Mouse (Mus musculus): ENCODE results near the gene Card11. TPM values are rescaled to one million over a fixed set of nuclear protein-coding genes. Genes with fewer than 3 reads are reported as not detected.

Gene Card11
- polyA plus RNA-seq, 1 experiment from 2014 or later: 0.09 TPM

- no peak overlapping the region for H3K9ac ChIP-seq
- 40% methylated on average over 14 of the region's 14 CpGs for WGBS
- no peaks in the 10 kb centered on the region for H3K9me3 ChIP-seq
- no peaks in the 10 kb centered on the region for H3K27me3 ChIP-seq
- H3K4me2 ChIP-seq: no peak overlapping the region
- no peaks in the 10 kb centered on the region for H3K36me3 ChIP-seq
- H3K27ac ChIP-seq (replicated peaks): peak overlapping the region; percentile 53
- peaks cover 16% of the 10 kb centered on the region for H3K4me1 ChIP-seq (replicated peaks)
- peak; percentile 72; the same call in 1 of the 2 replicates for ATAC-seq (ENCODE audit: low FRiP score, low read depth)
- no peak overlapping the region for H3K4me3 ChIP-seq
Measured at GRCm38 (mm10) chr5:140940923-140941491, 59.4 kb downstream of the Card11 start.

DNA sequence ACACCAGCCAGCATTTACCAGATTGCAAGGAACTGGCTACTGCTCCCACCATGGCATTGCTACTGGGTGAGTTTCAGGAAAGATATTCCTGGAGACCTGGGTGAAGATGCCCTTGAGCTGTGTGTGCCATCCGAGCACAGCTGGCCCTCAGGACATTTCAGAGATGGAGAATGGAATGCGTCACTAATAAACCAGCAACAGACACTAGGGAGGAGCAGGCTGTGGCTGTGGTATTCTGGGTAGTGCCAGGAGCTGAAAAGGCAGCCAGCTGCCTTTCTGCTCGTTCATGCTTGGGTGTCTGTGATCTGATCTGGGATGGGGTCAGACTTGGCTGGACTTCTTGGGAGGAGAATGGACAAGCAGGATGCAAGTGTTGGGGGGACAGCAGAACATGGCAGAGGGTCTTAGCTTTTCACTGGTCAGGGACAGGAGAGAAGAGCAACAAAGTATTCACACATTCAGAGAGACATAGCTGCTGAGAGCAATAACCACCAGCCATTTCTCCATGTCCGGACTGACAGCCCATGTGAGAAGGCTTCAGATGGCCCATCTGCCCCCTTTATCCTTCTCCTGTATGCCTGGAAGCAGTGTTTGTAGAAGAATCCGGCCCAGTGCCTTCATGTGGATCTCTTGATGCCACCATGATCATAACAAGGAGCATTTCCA lies 60.0 kb downstream of the Card11 start:
- H3K4me1 ChIP-seq (replicated peaks): peaks cover 16% of the 10 kb centered on the region
- no peaks in the 10 kb centered on the region for H3K9me3 ChIP-seq
- 0 out of 2 replicates have a peak, but pooled peaks have one; percentile 42 for ATAC-seq (ENCODE audit: low FRiP score, low read depth)
- no peak overlapping the region for H3K4me2 ChIP-seq
- H3K36me3 ChIP-seq: no peaks in the 10 kb centered on the region
- H3K4me3 ChIP-seq: no peak overlapping the region
- H3K27ac ChIP-seq (replicated peaks): peak overlapping the region; percentile 53; the same call in 1 of the 2 replicates
- no peaks in the 10 kb centered on the region for H3K27me3 ChIP-seq
- no peak overlapping the region for H3K9ac ChIP-seq
- WGBS: 46% methylated on average over 5 of the region's 5 CpGs

DNA sequence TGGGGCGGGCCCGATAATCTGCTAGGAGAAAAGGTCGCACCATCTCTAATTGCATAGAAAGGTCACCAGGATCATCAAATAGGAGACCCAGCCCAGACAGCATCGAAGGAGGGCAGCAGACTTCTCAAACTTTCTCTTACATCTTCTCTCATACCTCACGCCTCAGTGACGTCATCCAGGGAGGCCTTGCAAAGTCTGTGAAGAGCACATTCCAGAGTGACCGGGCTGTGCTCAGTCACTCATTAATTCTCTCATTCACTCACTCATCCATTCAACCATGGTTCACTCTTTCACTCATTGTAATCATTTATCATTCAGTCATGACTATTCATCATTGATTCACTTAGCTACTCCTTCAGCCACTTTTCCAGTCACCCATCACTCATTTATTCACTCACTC lies 63.6 kb downstream of the Card11 start:
- no peak overlapping the region for H3K4me2 ChIP-seq
- H3K27ac ChIP-seq (replicated peaks): no peak overlapping the region
- H3K27me3 ChIP-seq: no peaks in the 10 kb centered on the region
- no peaks in the 10 kb centered on the region for H3K36me3 ChIP-seq
- no peak overlapping the region for H3K9ac ChIP-seq
- H3K9me3 ChIP-seq: no peaks in the 10 kb centered on the region
- H3K4me1 ChIP-seq (replicated peaks): peaks cover 20% of the 10 kb centered on the region
- no peak overlapping the region for H3K4me3 ChIP-seq
- ATAC-seq (ENCODE audit: low FRiP score, low read depth): no peak
- WGBS: 75% methylated on average over 7 of the region's 7 CpGs

DNA sequence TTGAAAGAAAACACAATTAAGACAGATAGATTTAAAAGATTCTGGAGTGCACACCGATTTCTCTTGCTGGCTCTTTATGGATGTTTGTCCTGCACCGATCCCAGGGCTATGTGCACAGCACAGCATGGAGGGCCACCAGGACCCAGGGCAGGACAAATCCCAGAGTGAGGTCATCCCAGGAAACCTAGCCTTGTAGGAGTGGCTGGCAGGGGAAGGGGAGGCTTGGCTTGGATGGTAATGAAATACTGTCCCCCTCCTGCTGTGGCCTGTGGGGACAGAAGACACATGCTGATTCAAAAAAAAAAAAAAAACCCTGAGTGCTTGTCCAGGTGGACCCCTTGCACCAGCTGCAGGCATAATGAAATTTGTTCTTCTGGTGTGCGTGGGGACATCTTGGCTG lies 64.5 kb downstream of the Card11 start:
- Histone ChIP-seq H3K4me3 (no peak overlapping the region), H3K4me2 (no peak overlapping the region), H3K4me1 (replicated peaks) (peaks cover 14% of the 10 kb centered on the region), H3K27me3 (no peaks in the 10 kb centered on the region), H3K9me3 (no peaks in the 10 kb centered on the region), H3K9ac (no peak overlapping the region), H3K27ac (replicated peaks) (no peak overlapping the region), H3K36me3 (no peaks in the 10 kb centered on the region)
- ATAC-seq (ENCODE audit: low FRiP score, low read depth): no peak
- WGBS: 93% methylated on average over 3 of the region's 3 CpGs

DNA sequence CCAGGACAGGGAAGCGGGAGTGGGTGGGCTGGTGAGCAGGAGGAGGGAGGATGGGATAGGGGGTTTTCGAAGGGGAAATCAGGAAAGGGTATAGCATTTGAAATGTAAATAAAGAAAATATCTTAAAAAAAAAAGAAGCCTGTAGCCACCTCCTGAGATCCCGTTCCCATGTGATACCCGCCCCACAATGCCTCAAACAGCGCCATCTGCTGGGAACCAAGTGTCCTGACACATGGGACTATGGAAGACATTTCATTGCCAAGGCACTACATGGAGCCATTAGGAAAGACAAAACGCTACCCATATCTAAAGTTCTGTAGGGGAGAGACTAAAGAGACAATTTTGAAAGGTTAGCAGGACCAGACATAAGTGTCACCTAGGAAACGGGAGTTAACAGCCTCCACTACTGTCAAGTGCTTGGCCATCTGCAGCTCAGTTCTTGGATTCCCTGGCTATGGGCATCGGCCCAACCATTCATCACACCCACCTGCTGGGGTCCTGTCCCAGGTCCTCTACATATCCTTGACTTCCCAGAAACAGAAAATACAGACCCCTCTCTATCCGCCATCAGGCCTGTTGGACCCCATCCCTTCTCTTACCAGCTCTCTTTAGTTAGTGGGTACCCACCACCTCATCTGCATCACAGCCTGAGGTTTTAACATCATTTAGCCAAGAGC lies 65.6 kb downstream of the Card11 start:
- WGBS: 79% methylated on average over 9 of the region's 9 CpGs
- no peaks in the 10 kb centered on the region for H3K36me3 ChIP-seq
- no peak overlapping the region for H3K4me2 ChIP-seq
- H3K4me3 ChIP-seq: no peak overlapping the region
- no peak for ATAC-seq (ENCODE audit: low FRiP score, low read depth)
- H3K4me1 ChIP-seq (replicated peaks): peaks cover 5% of the 10 kb centered on the region; the same call in 1 of the 2 replicates
- H3K27me3 ChIP-seq: no peaks in the 10 kb centered on the region
- no peaks in the 10 kb centered on the region for H3K9me3 ChIP-seq
- no peak overlapping the region for H3K27ac ChIP-seq (replicated peaks)
- H3K9ac ChIP-seq: no peak overlapping the region

GRCm38 (mm10) chr5:140931523-140932229 lies 68.7 kb downstream of the Card11 start:
- H3K9me3 ChIP-seq: no peaks in the 10 kb centered on the region
- no peak overlapping the region for H3K27ac ChIP-seq (replicated peaks)
- no peaks in the 10 kb centered on the region for H3K36me3 ChIP-seq
- WGBS: 43% methylated on average over 5 of the region's 5 CpGs
- no peak overlapping the region for H3K4me2 ChIP-seq
- no peak overlapping the region for H3K9ac ChIP-seq
- no peak overlapping the region for H3K4me3 ChIP-seq
- ATAC-seq (ENCODE audit: low FRiP score, low read depth): no peak
- no peaks in the 10 kb centered on the region for H3K27me3 ChIP-seq
- 0 out of 2 replicates have a peak, but pooled peaks cover 5% of the 10 kb centered on the region for H3K4me1 ChIP-seq (replicated peaks)

DNA sequence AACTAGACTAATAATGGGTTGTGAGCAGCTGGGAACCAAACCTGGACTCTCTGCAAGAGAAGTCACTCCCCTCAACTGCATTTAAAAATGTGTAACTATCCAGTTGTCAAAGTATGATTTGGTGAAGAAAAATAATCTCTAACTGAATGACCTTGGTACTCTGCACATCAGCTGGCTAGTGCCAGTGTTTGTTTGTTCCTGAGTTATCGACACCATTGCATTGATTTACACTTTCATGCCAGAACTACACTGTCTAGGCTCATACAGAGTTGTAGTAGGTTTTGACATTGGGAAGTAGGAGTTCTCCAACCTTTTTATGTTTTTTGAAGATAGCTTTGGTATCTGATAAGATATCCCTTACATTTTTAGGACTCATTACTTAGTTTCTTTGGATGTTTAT lies 81.9 kb downstream of the Card11 start:
- Histone ChIP-seq H3K27ac (replicated peaks) (no peak overlapping the region), H3K9ac (no peak overlapping the region), H3K27me3 (no peaks in the 10 kb centered on the region), H3K4me1 (replicated peaks) (no peaks in the 10 kb centered on the region), H3K9me3 (peaks cover 9% of the 10 kb centered on the region; the same call in 1 of the 2 replicates), H3K4me2 (no peak overlapping the region), H3K4me3 (no peak overlapping the region), H3K36me3 (no peaks in the 10 kb centered on the region)
- no peak for ATAC-seq (ENCODE audit: low FRiP score, low read depth)
- 96% methylated on average over 1 of the region's 1 CpGs for WGBS

DNA sequence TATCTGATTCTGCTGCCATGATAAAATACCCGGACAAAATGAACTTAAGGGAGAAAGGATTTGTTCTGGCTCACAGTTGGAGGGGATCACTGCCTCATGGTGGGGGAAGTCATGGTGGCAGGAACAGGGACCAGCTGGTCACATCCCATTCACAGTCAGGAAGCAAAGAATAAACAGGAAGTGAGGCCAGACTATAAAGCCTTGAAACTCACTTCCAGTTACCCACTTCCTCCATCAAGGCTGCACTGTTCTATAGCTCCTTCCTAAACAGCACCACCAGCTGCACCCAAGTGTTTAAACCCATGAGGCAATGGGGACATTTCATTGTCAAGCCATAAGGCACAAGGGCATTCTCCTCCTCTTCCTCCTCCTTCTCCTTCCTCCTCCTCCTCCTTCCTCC lies 82.6 kb downstream of the Card11 start:
- H3K9me3 ChIP-seq: peaks cover 9% of the 10 kb centered on the region; the same call in 1 of the 2 replicates
- no peak for ATAC-seq (ENCODE audit: low FRiP score, low read depth)
- WGBS: 86% methylated on average over 1 of the region's 1 CpGs
- no peak overlapping the region for H3K4me2 ChIP-seq
- no peak overlapping the region for H3K9ac ChIP-seq
- no peaks in the 10 kb centered on the region for H3K36me3 ChIP-seq
- no peaks in the 10 kb centered on the region for H3K27me3 ChIP-seq
- no peak overlapping the region for H3K27ac ChIP-seq (replicated peaks)
- H3K4me3 ChIP-seq: no peak overlapping the region
- H3K4me1 ChIP-seq (replicated peaks): no peaks in the 10 kb centered on the region

DNA sequence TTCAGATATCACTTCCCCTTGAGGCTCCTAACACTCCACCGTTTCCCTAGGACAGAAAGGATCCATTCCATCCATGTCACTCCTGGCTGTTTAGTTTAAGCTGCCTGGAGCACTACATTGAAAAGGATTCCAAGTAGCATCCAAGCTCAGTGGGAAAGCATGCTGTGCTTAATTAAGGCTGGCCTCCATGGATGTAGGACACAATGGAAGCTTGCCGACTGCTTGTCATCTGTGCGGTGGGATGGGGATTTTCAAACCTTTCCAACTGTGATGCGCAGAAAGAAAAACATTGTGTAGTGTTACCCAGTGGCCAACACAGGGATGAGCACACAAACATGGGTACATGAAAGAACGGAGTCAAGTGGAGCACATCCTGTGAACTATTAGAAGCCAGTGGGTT lies 89.5 kb downstream of the Card11 start:
- 56% methylated on average over 5 of the region's 5 CpGs for WGBS
- Histone ChIP-seq H3K27me3 (no peaks in the 10 kb centered on the region), H3K27ac (replicated peaks) (no peak overlapping the region), H3K9ac (no peak overlapping the region), H3K4me1 (replicated peaks) (no peaks in the 10 kb centered on the region), H3K4me2 (no peak overlapping the region), H3K4me3 (no peak overlapping the region), H3K9me3 (peaks cover 4% of the 10 kb centered on the region; the same call in 1 of the 2 replicates), H3K36me3 (no peaks in the 10 kb centered on the region)
- no peak for ATAC-seq (ENCODE audit: low FRiP score, low read depth)

DNA sequence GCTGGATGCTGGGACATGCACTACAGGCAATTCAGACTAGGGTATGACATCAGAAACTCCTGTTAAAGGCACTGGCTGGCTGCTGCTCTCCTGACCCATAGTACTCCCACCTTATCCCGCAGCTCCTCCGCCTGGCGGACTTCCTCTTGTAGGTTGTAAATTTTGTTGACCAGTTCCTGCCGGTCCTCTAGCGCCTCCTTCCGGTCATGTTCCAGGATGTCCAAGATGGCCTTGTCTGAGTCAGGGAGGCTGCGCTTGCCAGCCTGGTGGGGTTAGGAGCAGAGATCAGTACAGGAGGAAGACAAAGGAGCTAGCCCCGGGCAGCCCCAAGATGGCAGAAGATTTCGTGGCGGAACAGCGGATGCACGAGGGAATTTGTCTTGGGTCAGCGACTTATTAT lies 99.5 kb downstream of the Card11 start:
- Histone ChIP-seq H3K4me3 (no peak overlapping the region), H3K27me3 (no peaks in the 10 kb centered on the region), H3K27ac (replicated peaks) (no peak overlapping the region), H3K9ac (no peak overlapping the region), H3K9me3 (no peaks in the 10 kb centered on the region), H3K4me2 (no peak overlapping the region), H3K4me1 (replicated peaks) (no peaks in the 10 kb centered on the region), H3K36me3 (no peaks in the 10 kb centered on the region)
- WGBS: 89% methylated on average over 13 of the region's 13 CpGs
- ATAC-seq (ENCODE audit: low FRiP score, low read depth): no peak

GRCm38 (mm10) chr5:140891080-140891479 lies 109.3 kb downstream of the Card11 start:
- H3K9ac ChIP-seq: no peak overlapping the region
- ATAC-seq (ENCODE audit: low FRiP score, low read depth): no peak
- H3K4me1 ChIP-seq (replicated peaks): peaks cover 11% of the 10 kb centered on the region; the same call in 1 of the 2 replicates
- H3K36me3 ChIP-seq: no peaks in the 10 kb centered on the region
- H3K4me2 ChIP-seq: no peak overlapping the region
- H3K4me3 ChIP-seq: no peak overlapping the region
- H3K9me3 ChIP-seq: no peaks in the 10 kb centered on the region
- no peak overlapping the region for H3K27ac ChIP-seq (replicated peaks)
- 57% methylated on average over 9 of the region's 10 CpGs for WGBS
- no peaks in the 10 kb centered on the region for H3K27me3 ChIP-seq

DNA sequence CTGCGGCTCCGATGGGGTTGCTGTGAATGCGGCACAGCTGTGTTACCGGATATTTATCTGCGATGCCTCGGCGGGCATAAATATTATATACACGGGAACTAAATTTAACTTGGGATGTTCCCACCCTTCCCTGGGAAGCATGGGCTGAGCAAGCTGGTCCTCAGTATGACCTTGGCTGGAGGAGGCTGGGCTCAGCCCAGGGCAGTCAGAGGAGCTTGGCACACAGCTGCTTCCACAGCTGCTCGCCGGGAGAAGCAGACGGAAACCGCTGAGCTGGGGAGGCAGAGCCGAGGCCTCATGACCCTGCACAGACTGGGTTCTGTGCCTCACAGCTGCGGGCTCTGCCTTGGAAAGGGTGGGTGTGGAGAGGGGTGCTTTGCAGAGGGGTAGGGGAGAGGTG lies 110.3 kb downstream of the Card11 start:
- Histone ChIP-seq H3K4me1 (replicated peaks) (peaks cover 11% of the 10 kb centered on the region; the same call in 1 of the 2 replicates), H3K27ac (replicated peaks) (no peak overlapping the region), H3K9ac (no peak overlapping the region), H3K27me3 (no peaks in the 10 kb centered on the region), H3K4me3 (no peak overlapping the region), H3K4me2 (no peak overlapping the region; the same call in 1 of the 2 replicates), H3K36me3 (no peaks in the 10 kb centered on the region), H3K9me3 (no peaks in the 10 kb centered on the region)
- ATAC-seq (ENCODE audit: low FRiP score, low read depth): peak; percentile 38; the same call in 1 of the 2 replicates
- 43% methylated on average over 14 of the region's 14 CpGs for WGBS
